Mouse (Mus musculus): ENCODE measurements around the gene Tcf7l1. TPM values are rescaled to one million over a fixed set of nuclear protein-coding genes. Genes with fewer than 3 reads are reported as not detected.

Tcf7l1 gene
- total RNA-seq, 2 experiments from 2014 or later: not detected

- ATAC-seq (replicated peaks; ENCODE audit: low FRiP score, poor library complexity, severe bottlenecking): no peak
Observed at GRCm38 (mm10) chr6:72677510-72678220, 111.4 kb downstream of the Tcf7l1 start.

DNA sequence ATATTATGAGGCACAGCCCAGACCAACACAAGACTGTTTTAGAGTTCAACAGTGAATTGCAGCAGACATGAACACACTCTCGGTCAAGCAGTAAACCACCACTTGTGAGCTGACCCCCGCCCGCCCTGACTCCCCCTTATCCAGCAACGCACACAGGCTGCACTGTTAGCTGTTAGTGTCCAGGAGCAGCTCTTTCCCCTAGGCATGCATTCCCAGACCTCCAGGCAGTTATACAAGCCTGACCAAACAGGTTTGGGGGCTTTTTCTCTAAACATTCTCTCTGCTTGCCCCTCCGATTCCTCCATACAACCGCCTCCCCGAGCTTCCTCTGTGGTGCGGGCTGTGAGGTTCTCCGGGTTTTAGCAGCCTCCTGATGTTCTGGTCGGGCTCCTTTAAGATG lies 112.0 kb downstream of the Tcf7l1 start:
- ATAC-seq (replicated peaks; ENCODE audit: low FRiP score, poor library complexity, severe bottlenecking): no peak

DNA sequence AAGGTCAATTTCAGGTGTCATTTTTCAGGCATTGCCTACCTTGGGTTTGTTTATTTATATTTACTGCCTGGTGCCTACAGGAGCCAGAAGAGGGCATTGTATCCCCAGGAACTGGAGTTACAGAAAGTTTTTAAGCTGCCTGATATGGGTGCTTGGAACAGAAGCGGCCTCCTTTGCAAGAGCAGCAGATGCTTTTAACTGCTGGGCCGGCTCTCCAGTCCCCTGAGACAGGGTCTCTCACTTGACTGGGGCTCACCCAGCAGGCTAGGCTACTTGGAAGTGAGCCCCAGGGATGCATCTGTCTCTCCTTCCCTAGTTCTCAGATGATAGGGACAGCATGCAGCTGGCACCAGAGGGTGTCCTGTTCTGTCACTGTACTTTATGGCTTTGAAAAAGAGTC lies 112.7 kb downstream of the Tcf7l1 start:
- ATAC-seq (replicated peaks; ENCODE audit: low FRiP score, poor library complexity, severe bottlenecking): no peak

DNA sequence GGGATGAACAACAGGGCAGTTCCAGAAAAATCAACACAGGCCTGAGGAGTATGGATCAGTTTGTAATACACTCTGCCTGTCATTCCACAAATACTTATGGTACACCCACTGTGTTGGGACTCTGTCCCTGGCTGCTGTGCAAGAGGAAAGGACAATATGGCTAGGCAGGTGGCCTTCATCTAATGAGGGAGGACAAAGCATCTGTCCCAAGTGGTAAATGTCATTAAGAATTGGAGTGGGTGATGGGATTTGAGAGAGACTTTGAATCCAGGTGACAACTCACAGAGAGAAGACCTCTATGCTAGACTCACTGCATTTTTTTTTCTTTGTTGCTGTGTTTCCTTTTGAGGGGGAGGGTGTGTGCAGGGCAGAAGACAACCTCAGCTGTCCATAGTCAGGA lies 115.3 kb downstream of the Tcf7l1 start:
- ATAC-seq (replicated peaks; ENCODE audit: low FRiP score, poor library complexity, severe bottlenecking): no peak

DNA sequence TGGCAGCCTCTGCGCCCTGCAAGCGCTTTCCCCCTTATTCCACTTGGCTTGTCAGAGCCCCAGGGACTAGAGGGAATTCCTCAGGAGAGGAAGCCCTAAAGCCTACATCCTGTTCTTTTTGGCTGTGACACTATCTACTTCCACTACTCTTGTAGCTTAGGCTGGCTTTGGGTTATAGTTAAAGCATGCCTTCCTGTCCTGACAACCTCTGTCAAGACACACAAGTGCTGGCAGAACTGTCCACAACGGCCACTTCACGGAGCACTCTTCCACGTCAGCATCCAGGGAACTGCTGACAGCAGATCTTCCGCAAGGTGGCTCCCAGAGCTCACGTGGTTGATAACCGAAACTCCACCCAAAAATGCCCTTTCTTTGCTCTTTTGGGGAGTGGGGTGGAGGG lies 117.9 kb downstream of the Tcf7l1 start:
- no peak for ATAC-seq (replicated peaks; ENCODE audit: low FRiP score, poor library complexity, severe bottlenecking)

DNA sequence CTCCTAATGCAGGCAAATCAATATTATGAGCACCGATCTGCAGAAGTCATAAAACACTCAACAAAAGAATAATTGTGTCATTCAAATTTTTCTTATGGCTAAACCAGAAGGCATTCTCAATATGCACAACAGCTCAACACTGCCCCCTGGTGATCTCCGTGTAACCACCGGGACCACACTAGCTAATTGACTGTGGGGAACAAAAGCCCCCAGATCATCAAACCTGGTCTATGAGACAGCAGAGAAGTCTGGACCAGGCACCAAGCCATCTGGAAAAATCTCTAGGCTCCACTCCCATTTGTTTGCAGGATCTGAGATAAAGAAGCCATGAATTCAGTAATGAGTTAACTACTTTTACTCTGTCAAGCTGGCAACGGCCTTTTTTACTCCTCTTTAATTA lies 122.0 kb downstream of the Tcf7l1 start:
- no peak for ATAC-seq (replicated peaks; ENCODE audit: low FRiP score, poor library complexity, severe bottlenecking)

- ATAC-seq (replicated peaks; ENCODE audit: low FRiP score, poor library complexity, severe bottlenecking): no peak
Observed at GRCm38 (mm10) chr6:72664290-72664689, 124.8 kb downstream of the Tcf7l1 start.

DNA sequence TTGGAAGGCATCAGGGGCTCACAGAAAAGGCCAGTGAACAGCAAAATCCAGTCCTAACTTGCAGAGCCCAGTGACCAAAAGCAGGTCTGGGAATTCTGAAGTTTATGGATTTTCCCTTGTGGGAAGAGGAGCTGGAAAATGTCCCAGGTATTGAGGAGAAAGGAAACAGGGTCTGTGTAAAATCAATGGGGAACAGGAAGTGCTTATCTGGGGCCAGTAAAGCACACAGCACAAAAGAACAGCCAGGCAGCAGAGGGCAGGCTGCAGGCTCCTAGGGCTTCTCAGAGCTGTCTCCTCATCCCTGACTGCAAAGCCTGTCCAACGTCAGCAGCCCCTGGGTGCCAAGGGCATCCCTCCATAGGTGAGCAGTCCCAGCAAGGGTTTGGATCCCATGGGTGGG lies 126.1 kb downstream of the Tcf7l1 start:
- ATAC-seq (replicated peaks; ENCODE audit: low FRiP score, poor library complexity, severe bottlenecking): no peak

- ATAC-seq (replicated peaks; ENCODE audit: low FRiP score, poor library complexity, severe bottlenecking): no peak
Observed at GRCm38 (mm10) chr6:72660391-72660720, 128.7 kb downstream of the Tcf7l1 start.

- ATAC-seq (replicated peaks; ENCODE audit: low FRiP score, poor library complexity, severe bottlenecking): no peak
Observed at GRCm38 (mm10) chr6:72659717-72660390, 129.2 kb downstream of the Tcf7l1 start.

GRCm38 (mm10) chr6:72658006-72658405 lies 131.0 kb downstream of the Tcf7l1 start:
- no peak for ATAC-seq (replicated peaks; ENCODE audit: low FRiP score, poor library complexity, severe bottlenecking)

GRCm38 (mm10) chr6:72656053-72656442 lies 133.0 kb downstream of the Tcf7l1 start:
- ATAC-seq (replicated peaks; ENCODE audit: low FRiP score, poor library complexity, severe bottlenecking): no peak

DNA sequence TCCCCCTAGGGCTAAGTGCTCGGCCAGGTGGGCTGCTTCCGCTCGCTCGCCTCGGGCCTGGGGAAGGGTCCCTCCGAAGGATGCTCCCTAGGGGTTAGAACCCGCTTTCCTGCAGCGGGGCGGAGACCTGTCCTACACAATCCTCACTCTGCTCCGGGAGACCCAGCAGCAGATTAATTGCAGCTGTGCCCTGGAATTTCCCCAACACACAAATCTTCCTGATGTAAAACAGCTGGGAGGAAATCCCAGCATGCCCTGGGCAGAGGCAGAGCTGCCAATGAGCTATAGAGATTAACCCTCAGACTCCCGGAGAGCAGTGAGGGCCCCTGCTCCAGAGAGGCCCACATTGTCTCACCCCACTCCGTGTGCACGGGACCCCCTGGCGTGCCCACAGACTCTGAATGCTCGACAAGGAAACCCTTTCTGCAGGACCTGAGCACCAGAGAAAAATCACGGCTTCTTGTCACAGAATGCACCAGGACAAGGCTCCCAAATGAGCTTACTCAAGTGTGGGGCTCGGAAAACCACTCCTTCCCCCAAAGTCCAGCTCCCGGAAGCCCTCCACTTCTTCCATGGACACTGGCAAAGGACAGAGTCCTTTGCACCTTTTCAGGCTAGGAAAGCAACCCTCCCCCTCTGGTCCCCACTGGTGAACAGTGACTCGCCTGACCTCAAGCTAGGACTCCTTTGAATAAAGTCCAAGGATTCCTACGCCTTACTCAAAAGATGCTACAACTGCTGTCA lies 133.6 kb downstream of the Tcf7l1 start:
- no peak for ATAC-seq (replicated peaks; ENCODE audit: low FRiP score, poor library complexity, severe bottlenecking)

DNA sequence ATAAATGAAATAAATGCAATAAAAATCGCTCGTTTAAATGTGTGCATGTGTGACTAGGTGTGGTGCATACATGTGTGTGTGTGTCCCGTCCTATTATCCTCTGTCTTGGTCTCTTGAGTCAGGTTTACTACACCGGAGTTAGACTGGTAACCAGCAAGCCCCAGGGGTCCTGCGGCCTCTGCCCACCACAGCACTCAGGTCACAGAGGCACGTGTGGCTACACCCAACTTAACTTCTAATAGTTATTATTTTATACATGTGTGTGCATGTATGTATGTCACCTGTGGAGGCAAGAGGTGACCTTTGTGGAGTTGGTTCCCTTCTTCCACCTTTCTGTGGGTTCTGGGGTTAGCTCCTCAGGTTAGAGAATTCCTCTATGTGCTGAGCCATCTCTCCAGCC lies 134.7 kb downstream of the Tcf7l1 start:
- no peak for ATAC-seq (replicated peaks; ENCODE audit: low FRiP score, poor library complexity, severe bottlenecking)

- no peak for ATAC-seq (replicated peaks; ENCODE audit: low FRiP score, poor library complexity, severe bottlenecking)
Observed at GRCm38 (mm10) chr6:72653419-72653818, 135.6 kb downstream of the Tcf7l1 start.

DNA sequence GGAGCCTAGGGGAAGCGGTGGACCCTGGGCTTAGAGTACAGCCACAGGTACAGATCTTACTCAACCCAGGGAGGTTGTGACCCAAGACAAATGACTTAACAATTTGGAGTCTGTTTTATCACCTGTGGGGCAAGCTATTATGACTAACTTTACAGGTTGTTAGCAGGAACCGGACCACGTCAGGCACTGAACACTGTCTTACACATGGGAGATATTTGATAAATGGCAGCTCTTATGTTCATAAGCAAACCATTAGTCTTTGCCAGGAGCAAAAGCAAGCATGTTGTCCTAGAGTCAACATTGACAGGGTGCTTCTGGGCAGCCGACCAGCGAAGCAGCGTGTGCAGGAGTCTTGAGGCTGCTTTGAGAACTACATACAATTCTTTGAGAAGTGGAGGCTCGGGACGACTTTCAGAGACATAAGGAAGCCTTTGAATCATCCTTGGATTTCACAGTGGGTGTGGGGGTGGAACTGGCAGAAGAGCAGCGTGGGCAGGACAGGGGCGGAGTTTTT lies 138.7 kb downstream of the Tcf7l1 start:
- no peak for ATAC-seq (replicated peaks; ENCODE audit: low FRiP score, poor library complexity, severe bottlenecking)

DNA sequence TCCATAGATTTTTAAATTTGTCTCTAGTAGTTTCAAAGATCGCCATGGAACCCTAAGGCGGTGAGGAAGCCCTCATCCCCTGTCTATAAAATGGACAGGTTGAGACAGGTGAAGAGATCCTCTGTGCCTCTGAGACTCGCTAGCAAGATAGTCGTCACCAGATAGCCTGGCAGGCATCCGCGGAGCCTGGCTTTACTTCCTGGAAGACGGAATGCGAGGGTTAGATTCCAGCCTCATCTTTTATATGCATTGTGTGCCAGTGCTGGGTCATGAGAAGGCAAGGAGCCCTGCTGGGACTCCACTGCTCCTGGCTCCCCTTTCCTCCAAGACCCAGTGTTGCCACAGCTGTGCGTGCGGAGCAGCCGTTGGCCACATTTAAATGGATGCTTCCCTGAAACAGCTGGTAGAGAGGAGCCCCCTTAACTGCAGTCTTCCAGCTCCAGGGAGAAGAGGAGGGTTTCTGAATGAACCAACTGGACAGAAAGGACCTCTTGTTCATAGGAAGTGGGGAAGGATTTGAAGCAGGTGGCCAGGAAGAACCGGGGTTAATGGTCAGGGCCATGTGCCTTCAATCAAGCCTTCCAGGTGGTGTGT lies 141.0 kb downstream of the Tcf7l1 start:
- ATAC-seq (replicated peaks; ENCODE audit: low FRiP score, poor library complexity, severe bottlenecking): no peak

GRCm38 (mm10) chr6:72647383-72647820 lies 141.7 kb downstream of the Tcf7l1 start:
- peak; percentile 67; the same call in 1 of the 2 replicates for ATAC-seq (replicated peaks; ENCODE audit: low FRiP score, poor library complexity, severe bottlenecking)

DNA sequence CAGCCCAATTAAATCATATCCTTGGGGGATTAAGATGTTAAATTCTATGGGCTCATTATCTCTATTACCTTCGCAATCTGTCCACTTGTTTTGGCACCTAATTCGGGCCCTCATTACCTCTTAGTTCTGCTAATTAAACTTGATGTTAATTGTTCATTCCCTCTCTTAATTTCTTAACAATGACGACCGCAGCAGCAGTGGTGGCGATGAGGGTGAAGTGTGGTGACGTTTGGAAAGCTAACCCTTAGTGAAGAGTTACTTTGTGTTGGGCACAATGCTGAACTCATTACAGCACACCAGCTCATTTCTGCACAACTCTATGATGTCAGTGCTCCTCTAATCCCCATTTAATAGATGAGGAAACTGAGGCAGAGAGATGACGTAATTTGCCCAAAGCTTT lies 143.7 kb downstream of the Tcf7l1 start:
- ATAC-seq (replicated peaks; ENCODE audit: low FRiP score, poor library complexity, severe bottlenecking): no peak

DNA sequence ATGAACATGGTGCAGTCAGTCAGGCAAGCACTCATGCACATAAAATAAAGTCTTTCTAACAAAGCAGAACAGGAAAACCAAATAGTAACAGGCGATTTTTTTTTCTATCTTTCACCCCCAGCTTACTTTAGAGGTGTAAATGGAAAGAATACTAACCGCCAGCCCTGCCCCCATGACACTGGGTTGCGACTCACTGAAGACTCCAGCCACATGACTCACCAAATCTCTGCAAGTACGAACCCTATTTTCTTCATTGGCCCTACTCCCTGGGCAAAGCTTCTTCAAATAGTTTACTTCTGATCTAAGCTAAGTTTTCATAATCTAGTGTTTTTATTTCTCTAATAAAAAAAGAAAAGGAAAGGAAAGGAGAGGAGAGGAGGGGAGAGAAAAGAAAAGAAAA lies 144.5 kb downstream of the Tcf7l1 start:
- ATAC-seq (replicated peaks; ENCODE audit: low FRiP score, poor library complexity, severe bottlenecking): no peak
